Mouse (Mus musculus): Measurements from ENCODE around the gene Map3k7. TPM values are rescaled to one million over a fixed set of nuclear protein-coding genes. Genes with fewer than 3 reads are reported as not detected.

Gene Map3k7
- polyA plus RNA-seq, 1 experiment = 24.1 TPM

DNA sequence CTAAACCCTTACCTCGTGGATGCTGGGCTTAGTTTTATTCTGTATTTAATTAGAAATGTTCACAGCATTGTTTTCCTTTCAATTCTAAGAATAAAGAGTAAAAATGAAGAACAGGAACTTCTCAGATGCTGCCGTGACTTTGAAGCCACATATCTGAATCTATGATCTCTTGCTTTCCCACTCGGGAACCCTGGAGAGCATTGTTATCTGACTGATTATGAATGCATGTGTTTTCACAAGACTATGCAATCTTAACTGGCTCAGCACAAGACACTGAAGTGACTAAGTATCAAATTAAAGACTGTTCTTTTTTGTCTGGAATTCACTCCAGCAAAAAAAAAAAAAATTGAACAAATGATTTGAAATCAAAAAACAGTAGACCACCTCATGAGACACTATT lies 30.7 kb upstream of the Map3k7 start:
- peaks cover 9% of the 10 kb centered on the region for H3K27me3 ChIP-seq (ENCODE audit: control insufficient read depth, insufficient read depth, low read length)
- H3K4me3 ChIP-seq (ENCODE audit: extremely low read depth, insufficient read depth, insufficient read length) = no peak overlapping the region
- 11% methylated on average over 3 of the region's 3 CpGs for WGBS
- no peak for TF ChIP-seq POLR2A (IDR thresholded peaks at IDR 0.05; ENCODE audit: low read depth, low read length)
- no peaks in the 10 kb centered on the region for H3K36me3 ChIP-seq (ENCODE audit: control insufficient read depth, insufficient read depth, low read length)
- no peak for DNase-seq (ENCODE audit: low read depth in 1 of 2, low spot score in 2 of 2)
- H3K27ac ChIP-seq (ENCODE audit: insufficient read depth, low read length) = no peak overlapping the region
- H3K4me1 ChIP-seq (ENCODE audit: control insufficient read depth, insufficient read depth, insufficient read length) = 0 out of 2 replicates have a peak, but pooled peaks cover 3% of the 10 kb centered on the region

DNA sequence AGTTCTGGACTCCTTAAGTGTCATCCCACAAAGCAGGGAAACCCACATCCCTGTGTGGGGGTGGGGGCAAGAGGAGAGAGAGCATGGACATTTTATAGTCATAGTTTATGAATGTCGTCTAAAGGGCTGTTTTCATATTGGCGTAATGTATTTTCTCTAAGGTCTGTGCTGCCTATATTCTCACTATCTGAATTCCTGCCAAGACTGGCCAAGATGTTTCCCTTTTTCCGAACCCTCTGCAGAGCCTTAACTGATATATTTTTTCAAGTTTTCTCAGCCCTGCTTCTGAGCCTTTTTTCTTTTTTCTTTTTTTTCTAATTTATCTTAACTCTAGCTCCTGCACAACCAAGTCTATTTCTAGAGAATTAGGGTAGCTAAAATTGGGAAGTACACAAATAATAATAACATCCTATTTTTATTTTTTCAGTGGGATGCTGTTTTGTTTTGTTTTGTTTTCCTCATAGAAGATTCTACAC lies 28.0 kb upstream of the Map3k7 start:
- no peak for DNase-seq (ENCODE audit: low read depth in 1 of 2, low spot score in 2 of 2)
- H3K27ac ChIP-seq (ENCODE audit: insufficient read depth, low read length) = no peak overlapping the region
- WGBS = 38% methylated on average over 3 of the region's 3 CpGs
- peaks cover 9% of the 10 kb centered on the region for H3K27me3 ChIP-seq (ENCODE audit: control insufficient read depth, insufficient read depth, low read length)
- H3K36me3 ChIP-seq (ENCODE audit: control insufficient read depth, insufficient read depth, low read length) = no peaks in the 10 kb centered on the region
- H3K4me3 ChIP-seq (ENCODE audit: extremely low read depth, insufficient read depth, insufficient read length) = no peak overlapping the region
- no peak for TF ChIP-seq POLR2A (IDR thresholded peaks at IDR 0.05; ENCODE audit: low read depth, low read length)
- TF ChIP-seq CTCF (IDR thresholded peaks at IDR 0.05; ENCODE audit: extremely low read depth, insufficient read depth, insufficient read length, insufficient replicate concordance) = no peak
- 0 out of 2 replicates have a peak, but pooled peaks cover 3% of the 10 kb centered on the region for H3K4me1 ChIP-seq (ENCODE audit: control insufficient read depth, insufficient read depth, insufficient read length)

DNA sequence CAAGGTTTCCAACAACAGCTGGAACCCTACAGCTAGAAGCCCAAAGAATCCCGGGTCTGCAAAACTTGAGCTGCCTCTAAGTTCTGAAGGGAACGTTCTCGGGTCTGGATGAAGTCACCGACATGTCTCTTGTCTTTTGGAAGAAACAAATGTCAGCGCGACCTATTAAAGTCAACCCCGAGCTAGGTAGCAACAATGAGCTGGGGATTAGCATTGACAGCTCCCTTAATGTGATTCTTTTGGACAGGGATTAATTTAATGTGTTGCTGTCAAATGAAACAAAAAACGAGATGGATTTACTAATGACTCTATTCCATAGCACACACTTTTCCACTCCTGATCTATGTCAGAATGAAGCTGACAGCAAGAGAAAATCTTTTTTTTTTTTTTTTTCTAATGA lies 27.5 kb upstream of the Map3k7 start:
- Histone ChIP-seq H3K27ac (ENCODE audit: insufficient read depth, low read length) (no peak overlapping the region), H3K36me3 (ENCODE audit: control insufficient read depth, insufficient read depth, low read length) (no peaks in the 10 kb centered on the region), H3K4me1 (ENCODE audit: control insufficient read depth, insufficient read depth, insufficient read length) (0 out of 2 replicates have a peak, but pooled peaks cover 3% of the 10 kb centered on the region), H3K4me3 (ENCODE audit: extremely low read depth, insufficient read depth, insufficient read length) (no peak overlapping the region), H3K27me3 (ENCODE audit: control insufficient read depth, insufficient read depth, low read length) (peaks cover 9% of the 10 kb centered on the region)
- TF ChIP-seq POLR2A (IDR thresholded peaks at IDR 0.05; ENCODE audit: low read depth, low read length) (no peak), CTCF (IDR thresholded peaks at IDR 0.05; ENCODE audit: extremely low read depth, insufficient read depth, insufficient read length, insufficient replicate concordance) (no peak)
- DNase-seq (ENCODE audit: low read depth in 1 of 2, low spot score in 2 of 2) = no peak
- WGBS = 47% methylated on average over 8 of the region's 8 CpGs

DNA sequence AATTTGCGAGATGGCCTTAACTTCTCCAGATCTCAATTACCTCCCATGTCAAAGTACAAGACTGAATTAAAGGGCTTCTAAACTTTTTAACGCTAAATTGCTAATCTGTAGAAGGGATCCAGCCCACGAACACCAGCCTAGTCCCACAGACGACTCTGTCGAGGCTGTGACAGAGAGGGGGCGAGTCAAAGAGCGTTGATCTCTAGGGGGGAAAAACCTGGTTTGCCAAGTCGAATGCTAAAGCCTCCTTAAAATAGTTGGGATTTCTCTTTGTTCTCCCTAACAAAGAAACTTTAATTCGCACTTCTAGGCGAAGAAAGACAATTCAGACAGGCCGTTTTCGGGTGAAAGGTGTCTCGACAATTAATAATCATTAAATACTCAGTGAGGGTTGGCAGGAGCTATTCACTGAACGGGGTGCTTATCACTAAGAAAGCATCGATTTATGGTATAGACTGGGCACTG lies 27.0 kb upstream of the Map3k7 start:
- TF ChIP-seq CTCF (IDR thresholded peaks at IDR 0.05; ENCODE audit: extremely low read depth, insufficient read depth, insufficient read length, insufficient replicate concordance) = no peak
- H3K27me3 ChIP-seq (ENCODE audit: control insufficient read depth, insufficient read depth, low read length) = peaks cover 9% of the 10 kb centered on the region
- DNase-seq (ENCODE audit: low read depth in 1 of 2, low spot score in 2 of 2) = no peak
- no peaks in the 10 kb centered on the region for H3K36me3 ChIP-seq (ENCODE audit: control insufficient read depth, insufficient read depth, low read length)
- 0 out of 2 replicates have a peak, but pooled peaks cover 3% of the 10 kb centered on the region for H3K4me1 ChIP-seq (ENCODE audit: control insufficient read depth, insufficient read depth, insufficient read length)
- 22% methylated on average over 15 of the region's 15 CpGs for WGBS
- H3K27ac ChIP-seq (ENCODE audit: insufficient read depth, low read length) = no peak overlapping the region
- no peak overlapping the region for H3K4me3 ChIP-seq (ENCODE audit: extremely low read depth, insufficient read depth, insufficient read length)

DNA sequence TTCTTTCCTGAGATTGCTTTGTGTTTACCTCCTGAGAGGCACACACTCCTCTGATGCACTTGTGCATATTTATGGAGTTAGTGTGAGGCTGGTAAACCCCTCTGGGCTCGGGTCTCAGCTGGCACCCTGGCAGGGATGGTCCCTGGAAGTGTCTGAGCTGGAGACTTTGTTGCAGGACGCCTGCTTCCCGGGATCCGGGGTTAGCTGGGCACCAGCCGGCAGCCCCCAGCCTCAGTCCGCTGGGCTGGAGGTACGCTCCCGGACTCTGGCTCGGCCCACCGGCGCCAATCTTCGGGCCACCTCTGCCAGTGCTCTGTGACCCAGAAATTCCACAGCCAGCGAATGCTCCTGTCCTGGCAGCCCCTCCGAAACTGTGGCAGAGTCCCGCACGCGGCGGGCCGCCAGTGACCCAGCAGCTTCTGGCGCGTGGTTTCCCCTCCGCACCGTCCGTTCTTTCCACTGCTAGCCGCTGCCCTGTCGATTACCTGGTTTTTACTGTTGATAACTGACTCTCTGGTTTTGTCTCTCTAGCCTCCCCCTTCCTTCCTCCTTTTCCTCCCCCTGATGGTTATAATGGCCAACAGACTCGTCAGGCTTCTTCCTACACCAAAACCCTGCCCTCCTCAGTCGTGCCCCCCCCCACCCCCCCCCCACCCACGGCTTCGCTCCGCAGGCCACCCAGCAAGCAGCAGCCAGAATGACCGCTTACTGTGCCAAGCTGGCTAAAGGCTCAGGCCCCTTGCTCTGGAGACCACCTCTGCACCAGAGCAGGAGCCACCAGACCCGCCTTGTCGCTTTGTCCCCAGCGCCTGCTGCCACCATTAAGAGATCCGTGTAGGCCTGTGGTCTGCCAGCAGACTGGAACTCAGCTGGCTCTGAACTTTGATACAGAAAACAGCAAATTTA lies 26.3 kb upstream of the Map3k7 start:
- 0 out of 2 replicates have a peak, but pooled peaks cover 3% of the 10 kb centered on the region for H3K4me1 ChIP-seq (ENCODE audit: control insufficient read depth, insufficient read depth, insufficient read length)
- no peak overlapping the region for H3K4me3 ChIP-seq (ENCODE audit: extremely low read depth, insufficient read depth, insufficient read length)
- 5% methylated on average over 36 of the region's 36 CpGs for WGBS
- TF ChIP-seq CTCF (IDR thresholded peaks at IDR 0.05; ENCODE audit: extremely low read depth, insufficient read depth, insufficient read length, insufficient replicate concordance) (no peak), POLR2A (IDR thresholded peaks at IDR 0.05; ENCODE audit: low read depth, low read length) (no peak)
- H3K36me3 ChIP-seq (ENCODE audit: control insufficient read depth, insufficient read depth, low read length) = no peaks in the 10 kb centered on the region
- peaks cover 9% of the 10 kb centered on the region for H3K27me3 ChIP-seq (ENCODE audit: control insufficient read depth, insufficient read depth, low read length)
- no peak overlapping the region for H3K27ac ChIP-seq (ENCODE audit: insufficient read depth, low read length)
- DNase-seq (ENCODE audit: low read depth in 1 of 2, low spot score in 2 of 2) = no peak

DNA sequence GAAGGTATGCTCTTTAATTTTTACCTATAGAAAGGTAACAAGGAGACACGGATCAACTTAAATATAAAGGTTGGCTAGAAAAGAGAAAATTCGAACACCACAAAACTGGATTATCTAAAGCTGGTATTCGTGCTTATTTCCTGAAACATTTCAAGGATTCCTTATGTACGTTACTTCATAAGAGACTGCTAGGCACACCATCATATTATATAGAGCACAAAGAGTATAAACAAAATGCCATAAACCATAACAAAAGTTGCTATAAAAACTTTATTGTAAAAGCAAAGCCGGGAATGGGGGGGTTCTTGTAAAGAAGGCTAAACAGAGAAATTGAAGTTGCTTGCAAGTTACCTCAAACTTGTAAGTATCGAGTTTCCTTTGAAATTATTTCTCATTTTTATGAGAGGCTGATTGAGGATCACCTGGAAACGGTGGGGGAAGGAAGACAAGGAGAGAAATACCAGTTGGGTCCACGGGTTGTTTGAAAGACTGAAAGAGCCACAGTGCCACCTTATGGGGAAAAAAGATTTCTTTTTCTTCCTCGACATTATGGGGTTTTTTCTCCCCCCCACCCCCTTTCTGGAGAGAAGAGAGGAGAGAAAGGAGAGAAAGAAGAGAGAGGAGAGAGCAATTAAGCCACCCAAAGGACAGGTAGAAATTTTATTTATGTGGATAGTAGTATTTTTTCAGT lies 25.3 kb upstream of the Map3k7 start:
- WGBS = 31% methylated on average over 9 of the region's 9 CpGs
- DNase-seq (ENCODE audit: low read depth in 1 of 2, low spot score in 2 of 2) = no peak
- peaks cover 9% of the 10 kb centered on the region for H3K27me3 ChIP-seq (ENCODE audit: control insufficient read depth, insufficient read depth, low read length)
- 0 out of 2 replicates have a peak, but pooled peaks cover 3% of the 10 kb centered on the region for H3K4me1 ChIP-seq (ENCODE audit: control insufficient read depth, insufficient read depth, insufficient read length)
- no peak for TF ChIP-seq CTCF (IDR thresholded peaks at IDR 0.05; ENCODE audit: extremely low read depth, insufficient read depth, insufficient read length, insufficient replicate concordance)
- TF ChIP-seq POLR2A (IDR thresholded peaks at IDR 0.05; ENCODE audit: low read depth, low read length) = no peak
- no peak overlapping the region for H3K4me3 ChIP-seq (ENCODE audit: extremely low read depth, insufficient read depth, insufficient read length)
- H3K36me3 ChIP-seq (ENCODE audit: control insufficient read depth, insufficient read depth, low read length) = no peaks in the 10 kb centered on the region
- no peak overlapping the region for H3K27ac ChIP-seq (ENCODE audit: insufficient read depth, low read length)

Measured in spleen, adult 2 months (tissue).